Mouse (Mus musculus) brain, embryonic 18.5 days (tissue): ENCODE data around the gene Lhx2.

Experiments
- DNase-seq: peaks from one replicate; pipeline ENCODE4 v3.0.0-alpha.2; 2012; ENCODE audit warnings: low read depth, low spot score

The Lhx2 gene

GRCm38 (mm10) chr2:38405356-38405755 is 66.3 kb downstream of the Lhx2 start:
- no peak for DNase-seq

- DNase-seq: no peak
These were observed 70.2 kb downstream of the Lhx2 start for GRCm38 (mm10) chr2:38409309-38409708.

DNA sequence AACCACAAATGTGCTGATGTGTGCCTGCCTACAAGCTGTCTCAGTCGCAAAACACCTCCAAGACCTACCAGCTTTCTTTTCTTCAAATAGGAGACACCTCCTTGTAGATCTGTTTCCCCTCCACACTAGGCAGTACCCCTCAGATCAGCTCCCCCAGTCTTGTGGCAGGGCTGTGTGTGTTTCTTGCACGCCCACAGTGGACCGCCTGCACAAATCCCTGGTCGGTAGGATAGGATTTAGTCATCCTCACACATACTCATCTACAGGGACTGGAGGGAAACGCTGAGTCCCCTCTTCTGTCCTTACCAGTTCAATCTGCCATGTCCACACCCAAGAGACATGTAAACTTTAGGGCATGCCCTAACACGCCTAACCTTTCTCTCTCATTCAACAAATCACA is 71.1 kb downstream of the Lhx2 start:
- DNase-seq: no peak

- DNase-seq: no peak
These were observed 73.6 kb downstream of the Lhx2 start for GRCm38 (mm10) chr2:38412599-38413177.

GRCm38 (mm10) chr2:38417970-38418369 is 78.9 kb downstream of the Lhx2 start:
- DNase-seq: no peak
